Mouse (Mus musculus) testis, adult 2 months (tissue): ENCODE data around the gene Grin2a.

Experiments used
- CTCF ChIP-seq: fragments of 200-500 bp; IDR thresholded peaks from 2 replicates; pipeline ENCODE4 v1.5.1; 2012; ENCODE audit warnings: low read depth, mild to moderate bottlenecking, inconsistent platforms, low read length, moderate library complexity; ENCODE audit not compliant: control insufficient read depth, insufficient read depth, insufficient replicate concordance
- POLR2A ChIP-seq: fragments of 200-500 bp; IDR thresholded peaks from 2 replicates; pipeline ENCODE4 v1.6.1; 2012; ENCODE audit warnings: low read depth, mild to moderate bottlenecking, inconsistent platforms, low read length, moderate library complexity; ENCODE audit not compliant: control insufficient read depth

- TF ChIP-seq CTCF: no peak
- no peak for TF ChIP-seq POLR2A
These were observed 175.9 kb downstream of the Grin2a start for GRCm38 (mm10) chr16:9819508-9819907.
